Mouse (Mus musculus): ENCODE data around the gene Mei4. TPM values are rescaled to one million over a fixed set of nuclear protein-coding genes. Genes with fewer than 3 reads are reported as not detected.

The Mei4 gene
- total RNA-seq, 2 experiments from 2014 or later: not detected

DNA sequence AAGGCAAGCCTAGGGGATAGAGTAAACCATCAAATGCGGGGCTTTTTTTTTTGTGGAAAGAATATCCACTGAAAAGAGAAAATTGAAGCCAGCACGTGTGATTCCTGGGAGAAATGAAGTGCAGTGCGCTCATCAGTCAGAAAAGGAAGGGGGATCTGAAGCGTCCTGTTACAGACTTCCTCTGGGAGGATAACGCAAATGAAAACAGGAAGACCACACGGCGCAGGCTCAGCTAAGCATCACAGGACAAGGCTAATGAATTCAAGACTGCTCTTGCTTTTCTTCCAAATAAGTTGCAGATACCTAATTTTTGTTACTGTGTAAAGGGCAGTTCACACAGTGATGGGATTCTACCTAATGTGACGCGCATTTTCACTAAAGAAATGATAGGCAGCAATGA is 296.7 kb downstream of the Mei4 start:
- no peak for DNase-seq

DNA sequence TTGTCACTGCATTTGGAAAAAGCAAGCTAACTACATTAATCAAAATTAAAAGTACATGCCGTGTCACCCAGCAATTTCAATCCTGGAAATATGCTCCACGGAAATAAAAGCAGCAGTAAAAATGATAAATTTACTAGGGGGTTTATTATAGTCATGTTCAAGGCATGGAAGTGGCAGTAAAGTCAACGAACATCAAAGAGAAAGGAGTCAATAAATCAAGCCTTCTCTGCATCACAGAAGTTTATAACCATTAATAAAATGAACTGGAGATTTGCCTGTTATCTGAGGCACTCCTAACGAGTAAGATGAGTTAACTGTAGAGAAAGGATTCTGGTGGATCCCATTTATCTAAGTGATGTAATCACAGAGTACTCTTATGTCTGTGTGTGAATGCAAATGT is 298.9 kb downstream of the Mei4 start:
- no peak for DNase-seq

DNA sequence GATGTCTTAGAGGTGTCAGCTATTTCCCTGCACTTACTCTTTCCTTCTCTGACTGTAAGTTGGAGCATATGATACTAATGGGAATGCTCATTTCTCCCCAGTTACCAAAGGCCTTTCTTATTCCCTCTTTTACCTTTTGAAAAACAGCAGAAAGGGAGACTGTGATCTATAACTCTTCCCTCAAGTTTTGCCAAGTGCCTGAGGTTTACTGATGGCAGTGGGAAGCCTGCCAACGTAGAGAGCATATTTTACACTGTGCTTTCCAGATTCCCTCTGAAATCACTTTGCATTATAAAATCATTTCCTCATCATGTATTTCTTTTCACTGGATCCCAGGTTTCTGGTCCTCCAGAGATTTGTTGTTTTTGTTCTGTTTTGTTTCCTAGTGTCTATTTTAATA is 354.5 kb downstream of the Mei4 start:
- no peak for DNase-seq

DNA sequence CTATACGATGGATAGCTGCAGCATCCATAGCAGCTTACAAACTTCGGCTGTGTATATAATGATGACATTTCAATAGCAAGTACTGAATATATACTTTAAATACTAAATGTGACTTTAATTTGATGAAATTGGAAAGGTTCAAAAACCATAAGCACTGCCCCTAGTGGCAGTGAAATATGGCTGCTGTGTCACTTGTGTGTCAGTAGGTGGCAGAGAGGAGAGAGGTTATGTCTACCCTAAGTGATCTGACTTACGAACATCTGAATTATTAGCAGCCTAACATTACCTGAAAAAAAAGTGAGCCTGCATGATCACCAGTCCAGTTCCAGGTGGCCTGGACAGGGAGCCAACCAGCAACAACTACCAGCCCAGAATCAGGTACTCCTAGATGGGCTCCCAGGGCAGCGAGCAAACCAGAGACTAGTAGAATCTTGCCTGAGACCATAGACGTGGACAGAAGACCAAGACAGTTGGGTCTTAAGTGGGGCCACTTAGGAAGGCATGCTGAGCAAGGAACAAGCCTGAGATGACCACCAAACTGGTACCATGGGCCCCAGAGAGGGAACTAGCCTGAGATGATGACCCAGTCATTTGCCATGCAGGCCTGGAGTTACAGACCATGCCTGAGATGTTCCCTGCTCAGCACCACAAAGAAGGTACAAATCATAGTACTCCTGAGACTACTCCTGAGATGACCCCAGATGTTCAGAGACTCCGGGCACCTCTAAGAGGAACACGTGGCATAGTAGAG is 384.4 kb downstream of the Mei4 start:
- no peak for DNase-seq

Other genes with a start within 250 kb of the Mei4 start
- under 1 TPM; 0.18 to 0.32 TPM for gene Htr1b, start 229.8 kb upstream of the Mei4 start, total RNA-seq (2021)